Mouse (Mus musculus) kidney, adult 8-10 months (tissue): ENCODE measurements at regions not wholly inside any gene's neighbourhood (a gene's known extent, or its start where the extent isn't known, plus 50 kb on each side); places are given as distances from the start of the nearest gene placed in this dataset.

Source experiments
- DNase-seq, 2 experiments: peaks; one replicate each; pipeline ENCODE4 v3.0.0; 2022

DNA sequence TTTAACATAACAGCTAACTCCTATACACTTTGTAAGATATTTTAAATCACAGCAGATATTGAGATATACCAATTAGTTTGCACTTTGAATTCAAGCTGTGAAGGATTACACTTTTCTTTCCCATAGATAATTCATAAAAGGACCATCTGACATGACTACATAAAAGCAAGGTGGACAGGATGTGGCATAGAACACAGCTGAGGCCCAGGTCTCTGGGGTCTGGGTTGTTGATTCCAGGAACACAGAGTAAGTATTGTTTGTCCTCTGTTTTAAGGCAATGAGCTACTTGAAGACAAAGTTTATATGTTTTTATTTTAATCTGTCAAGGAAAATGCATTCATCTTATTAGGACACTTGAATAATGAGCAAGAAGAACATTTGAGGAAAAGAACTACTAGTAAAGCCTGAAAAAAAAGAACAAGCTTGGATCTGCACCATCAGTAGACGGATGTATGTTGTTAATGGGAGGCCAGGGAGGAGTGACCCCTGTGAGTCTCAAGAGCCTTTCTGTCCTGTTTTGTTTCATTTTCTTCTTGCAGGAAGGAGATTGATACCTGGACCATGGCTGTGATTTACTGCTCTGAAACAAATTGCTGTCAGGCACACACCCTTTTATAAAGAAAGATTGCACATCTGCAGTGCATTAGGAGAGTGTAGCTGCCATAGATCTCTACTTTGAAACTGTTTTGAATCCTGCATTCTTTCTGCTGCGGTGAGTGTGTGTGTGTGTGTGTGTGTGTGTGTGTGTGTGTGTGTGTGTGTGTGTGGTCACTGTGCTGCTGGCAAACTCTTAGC is 76.4 kb upstream of the Pex5l start:
- no peak for DNase-seq

DNA sequence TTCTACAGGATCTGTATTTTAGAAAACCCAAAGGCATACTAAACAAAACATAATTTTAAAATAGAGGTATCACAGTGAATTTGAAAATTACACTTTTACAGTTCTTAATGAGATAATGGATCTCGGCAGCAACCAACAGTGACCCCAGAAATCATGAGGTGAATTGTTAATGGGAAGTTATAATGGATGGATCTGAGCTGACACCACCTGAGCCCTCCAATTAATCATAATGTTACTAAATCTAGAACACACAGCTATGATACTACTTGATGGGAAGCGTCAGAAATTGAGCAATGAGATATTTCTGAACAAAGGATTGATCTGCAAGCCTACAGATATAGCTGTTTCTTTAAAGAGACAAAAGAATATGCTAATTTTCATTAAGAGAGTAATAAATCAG is 75.2 kb upstream of the Pex5l start:
- DNase-seq = no peak

DNA sequence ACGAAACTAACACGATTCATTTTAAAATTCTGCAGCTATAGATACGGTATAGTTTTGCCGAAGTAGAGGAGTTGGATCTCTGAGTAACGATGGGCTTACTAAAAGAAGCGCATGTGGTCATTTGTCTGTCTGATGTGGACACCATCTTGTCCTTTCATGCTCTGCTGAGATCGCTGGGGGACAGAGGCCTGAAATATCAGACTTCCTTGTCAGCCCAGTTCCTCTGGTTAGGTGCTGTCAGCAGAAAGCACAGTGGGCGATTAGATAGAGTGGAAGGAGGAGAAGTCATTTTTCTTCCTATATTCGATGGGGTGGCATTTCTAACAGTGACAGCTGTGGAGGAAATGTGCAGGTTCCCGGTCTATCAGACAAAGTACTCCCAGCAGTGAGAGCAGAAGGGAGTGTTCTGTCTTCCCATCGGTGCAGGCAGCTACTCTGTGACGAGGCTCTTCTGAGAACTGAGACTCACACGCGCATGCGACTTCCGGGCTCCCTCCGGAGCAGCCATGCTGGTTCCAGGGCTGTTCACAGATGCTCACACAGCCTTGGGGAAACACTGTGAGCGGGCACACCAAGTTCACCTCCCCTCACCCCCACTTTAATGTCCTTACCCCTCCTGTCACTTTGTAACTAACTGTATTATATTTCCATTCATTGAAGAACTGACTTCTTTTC is 74.5 kb upstream of the Pex5l start:
- no peak for DNase-seq

DNA sequence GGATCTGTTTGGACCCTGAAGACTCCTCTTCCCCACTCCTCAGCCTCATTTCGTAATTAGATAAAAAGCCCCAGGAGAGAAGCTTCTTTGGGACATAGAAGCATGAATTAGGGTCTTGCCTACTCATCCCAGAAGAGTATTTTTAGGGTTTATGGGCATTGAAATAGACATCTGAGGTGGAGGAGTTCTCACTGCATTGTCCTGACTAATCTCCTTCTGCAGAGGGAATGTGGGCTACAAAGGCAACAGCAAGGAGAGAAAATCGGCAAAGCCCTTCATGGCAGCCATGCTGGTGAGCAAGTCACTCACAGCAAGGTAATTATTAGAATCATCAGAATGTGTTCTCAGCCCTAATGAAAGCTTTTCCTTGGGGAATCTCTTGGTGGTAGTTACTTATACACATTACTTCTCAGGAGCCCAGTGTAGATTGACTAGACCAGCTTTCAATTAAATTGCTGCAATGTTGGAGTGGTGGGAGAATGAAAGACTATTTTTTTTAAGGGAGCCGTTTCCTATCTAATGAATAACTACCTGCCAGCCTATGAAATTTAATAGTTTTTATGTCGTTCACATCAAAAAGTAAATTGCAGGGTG is 68.3 kb upstream of the Pex5l start:
- DNase-seq = no peak
